Mouse (Mus musculus): ENCODE measurements at regions not wholly inside any gene's neighbourhood (a gene's known extent, or its start where the extent isn't known, plus 50 kb on each side); places are given as distances from the start of the nearest gene placed in this dataset.
"Not testable (repeated sequence)": the region's sequence is repeated elsewhere in the genome, so short reads cannot be mapped to it uniquely, and the experiment has no call there.

GRCm38 (mm10) chr12:106308956-106309610 lies 299.1 kb downstream of the Vrk1 start:
- DNase-seq (ENCODE audit: low spot score in 2 of 2) = peak in 1 of 2 experiments; percentile 31

- DNase-seq (ENCODE audit: low spot score in 2 of 2) = peak; percentile 14 to 46
Observed at GRCm38 (mm10) chr12:106310171-106310570, 300.1 kb downstream of the Vrk1 start.

- peak; percentile 83 to 88 for DNase-seq (ENCODE audit: low spot score in 2 of 2)
Observed at GRCm38 (mm10) chr12:106310585-106311319, 300.7 kb downstream of the Vrk1 start.

DNA sequence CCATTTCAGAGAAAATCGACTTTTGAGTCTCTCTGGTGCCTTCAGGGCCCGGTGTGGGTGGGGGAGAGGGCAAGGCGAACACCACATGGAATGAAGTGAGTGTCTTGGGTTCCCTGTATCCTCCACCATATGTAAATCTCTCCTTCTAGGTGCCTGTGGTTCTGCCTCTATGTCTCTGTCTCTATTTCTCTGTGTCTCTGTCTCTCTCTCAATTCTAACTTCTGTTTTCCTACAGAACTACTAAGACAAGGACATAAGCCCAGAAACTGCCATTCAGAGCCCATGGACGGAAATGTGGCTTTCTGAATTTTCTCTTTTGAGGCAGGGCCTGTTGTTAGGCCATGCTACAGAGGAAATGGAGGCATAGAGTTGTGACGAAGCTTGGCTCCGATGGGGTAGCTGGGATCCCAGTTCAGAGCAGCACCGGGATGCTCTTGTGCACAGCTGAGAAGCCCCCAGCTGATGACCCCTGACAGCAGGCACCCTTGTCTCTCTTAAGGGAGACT lies 301.3 kb downstream of the Vrk1 start:
- peak in 1 of 2 experiments; percentile 28 for DNase-seq (ENCODE audit: low spot score in 2 of 2)

DNA sequence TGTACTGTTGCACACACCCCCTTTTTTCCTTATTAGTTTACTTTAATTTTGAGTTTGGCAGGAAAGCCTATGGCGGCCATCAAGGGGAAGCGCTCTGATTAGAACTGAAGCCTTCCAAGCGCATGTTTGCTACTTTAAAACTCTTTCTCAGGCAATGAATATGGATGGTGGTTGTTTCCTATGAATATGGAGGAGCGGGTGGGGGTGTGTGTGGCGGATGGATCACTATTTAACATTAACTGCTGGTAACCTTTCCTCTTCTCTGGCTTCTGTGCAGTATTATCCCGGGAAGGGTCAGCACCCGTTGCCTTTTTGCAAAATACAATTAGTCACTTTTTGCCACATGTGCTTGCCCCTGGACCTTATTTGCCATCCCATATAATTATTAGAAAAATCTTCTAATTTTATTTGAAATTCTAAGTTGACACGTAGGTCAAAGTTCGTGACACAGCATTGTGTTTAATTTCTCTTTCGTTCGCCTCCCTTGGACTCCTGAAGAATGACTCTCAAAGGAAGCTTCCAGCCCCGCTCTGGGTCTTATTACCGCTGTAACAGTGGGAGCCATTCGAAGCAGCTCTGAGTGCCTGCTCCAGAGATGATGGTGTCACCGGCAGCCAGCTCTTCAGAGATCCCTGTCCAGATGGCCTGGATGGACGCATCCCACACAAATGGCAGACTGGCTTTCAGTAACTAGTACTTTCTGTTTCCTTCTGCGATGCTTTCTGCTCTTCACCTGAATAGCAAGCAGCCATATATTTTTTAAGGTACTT lies 302.0 kb downstream of the Vrk1 start:
- no peak for DNase-seq (ENCODE audit: low spot score in 2 of 2)

GRCm38 (mm10) chr12:106317738-106318137 lies 307.7 kb downstream of the Vrk1 start:
- no peak for DNase-seq (ENCODE audit: low spot score in 2 of 2)

- DNase-seq (ENCODE audit: low spot score in 2 of 2) = no peak
Observed at GRCm38 (mm10) chr12:106321511-106321910, 311.5 kb downstream of the Vrk1 start.

DNA sequence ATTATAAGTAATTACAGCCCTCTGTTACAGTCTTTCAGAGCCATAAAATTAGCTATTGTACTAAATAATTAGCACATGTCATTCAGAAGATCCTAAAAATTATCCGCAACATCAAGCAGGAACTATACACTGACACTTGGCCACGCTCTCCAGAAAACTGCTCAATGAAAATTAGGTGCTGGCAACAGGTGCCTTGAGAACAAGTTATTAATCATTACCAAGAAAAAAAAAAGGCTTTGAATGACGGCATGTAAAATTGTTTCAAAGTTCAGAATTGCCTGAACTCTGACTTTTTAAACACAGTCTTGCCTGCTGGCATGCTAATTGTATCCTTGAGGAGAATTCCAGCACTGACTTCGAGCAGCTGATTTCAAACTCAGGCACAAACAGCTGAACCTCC lies 316.6 kb downstream of the Vrk1 start:
- DNase-seq (ENCODE audit: low spot score in 2 of 2) = no peak

DNA sequence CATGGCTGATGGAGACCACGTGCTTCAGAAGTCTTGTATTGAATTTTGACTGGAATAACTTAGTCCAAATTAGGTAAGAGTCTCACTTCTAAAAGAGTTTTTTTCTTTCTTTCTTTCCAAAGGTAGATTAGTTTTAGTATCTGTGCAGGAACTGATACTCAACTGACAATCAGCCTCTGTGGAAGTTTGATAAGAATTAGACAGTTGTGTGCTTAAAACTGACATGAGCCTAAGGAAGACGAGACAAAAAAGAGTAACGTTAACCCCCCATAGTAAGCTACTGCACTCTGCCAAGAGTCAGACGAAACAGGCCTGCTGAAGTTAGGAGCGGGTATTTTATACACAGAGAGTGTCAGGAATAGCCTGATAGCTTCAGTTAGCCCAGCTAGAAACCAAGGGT lies 317.3 kb downstream of the Vrk1 start:
- no peak for DNase-seq (ENCODE audit: low spot score in 2 of 2)

DNA sequence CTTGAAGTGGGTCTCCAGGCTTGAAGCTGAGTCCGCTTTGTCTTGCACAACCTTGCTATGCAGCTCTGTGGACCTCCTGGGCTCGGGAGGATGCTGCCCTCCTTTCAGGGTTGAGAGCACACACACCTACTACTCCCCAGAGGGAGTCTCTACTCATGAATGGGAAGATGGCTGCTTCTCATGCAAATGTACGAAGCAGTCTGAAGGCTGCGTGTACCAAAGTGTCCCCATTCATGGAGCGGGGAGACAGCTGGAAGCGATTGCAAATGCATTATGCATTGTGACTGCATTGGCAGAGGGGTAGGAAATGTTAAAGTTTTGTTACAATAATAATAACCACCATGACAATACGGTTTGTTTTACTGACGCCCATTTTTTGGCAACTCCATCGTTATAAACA lies 347.8 kb downstream of the Vrk1 start:
- no peak for DNase-seq (ENCODE audit: low spot score in 2 of 2)

- DNase-seq (ENCODE audit: low spot score in 2 of 2) = not testable (repeated sequence)
Observed at GRCm38 (mm10) chr12:106361646-106362045, 351.6 kb downstream of the Vrk1 start.

DNA sequence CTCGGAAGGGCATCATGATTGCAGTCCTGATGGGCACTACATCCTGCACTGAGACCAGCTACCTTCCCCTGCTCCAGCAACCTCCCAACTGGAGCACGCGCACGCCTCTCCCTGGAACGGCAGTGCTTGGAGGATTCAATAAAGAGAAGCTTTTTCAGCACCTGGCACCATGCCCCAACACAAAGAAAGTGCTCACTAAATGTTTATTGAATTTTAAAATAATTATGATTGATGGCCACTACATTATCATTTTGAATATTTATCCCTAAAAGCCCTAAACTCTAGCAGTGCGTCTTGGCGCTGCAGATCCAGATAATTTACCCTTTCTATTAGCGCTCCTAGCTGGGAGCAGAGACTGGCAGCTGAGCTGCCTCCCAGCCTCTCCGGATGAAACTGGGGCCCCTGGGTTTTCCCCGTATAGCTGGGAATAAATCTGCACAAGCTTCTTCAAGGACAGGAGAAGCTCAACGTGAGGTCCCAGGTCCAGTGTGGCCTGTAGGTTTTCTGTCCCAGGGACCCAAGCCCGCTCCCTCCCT lies 364.9 kb downstream of the Vrk1 start:
- DNase-seq (ENCODE audit: low spot score in 2 of 2) = no peak

- no peak for DNase-seq (ENCODE audit: low spot score in 2 of 2)
Observed at GRCm38 (mm10) chr12:106375886-106376285, 365.9 kb downstream of the Vrk1 start.

GRCm38 (mm10) chr12:106376783-106377182 lies 366.8 kb downstream of the Vrk1 start:
- no peak for DNase-seq (ENCODE audit: low spot score in 2 of 2)

GRCm38 (mm10) chr12:106377281-106377680 lies 367.3 kb downstream of the Vrk1 start:
- DNase-seq (ENCODE audit: low spot score in 2 of 2) = no peak

DNA sequence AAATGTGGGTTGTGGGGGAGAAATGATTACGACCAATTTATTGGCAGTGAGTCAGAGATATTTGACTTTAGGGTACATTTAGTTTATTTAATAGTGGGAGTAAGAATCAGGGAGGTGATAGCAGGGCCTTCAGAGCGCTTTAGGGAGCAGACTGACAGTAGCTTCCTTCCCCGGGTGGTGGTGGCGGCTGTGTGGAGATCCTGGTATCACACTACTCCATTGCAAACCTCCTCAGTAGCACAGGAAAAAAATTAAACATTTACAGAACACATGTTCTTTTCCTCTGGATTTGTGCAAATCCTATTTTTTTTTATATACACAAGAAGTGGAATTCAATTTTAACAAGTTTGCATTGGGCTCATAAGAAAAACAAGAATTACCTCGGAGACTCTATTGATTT lies 367.7 kb downstream of the Vrk1 start:
- DNase-seq (ENCODE audit: low spot score in 2 of 2) = no peak

DNA sequence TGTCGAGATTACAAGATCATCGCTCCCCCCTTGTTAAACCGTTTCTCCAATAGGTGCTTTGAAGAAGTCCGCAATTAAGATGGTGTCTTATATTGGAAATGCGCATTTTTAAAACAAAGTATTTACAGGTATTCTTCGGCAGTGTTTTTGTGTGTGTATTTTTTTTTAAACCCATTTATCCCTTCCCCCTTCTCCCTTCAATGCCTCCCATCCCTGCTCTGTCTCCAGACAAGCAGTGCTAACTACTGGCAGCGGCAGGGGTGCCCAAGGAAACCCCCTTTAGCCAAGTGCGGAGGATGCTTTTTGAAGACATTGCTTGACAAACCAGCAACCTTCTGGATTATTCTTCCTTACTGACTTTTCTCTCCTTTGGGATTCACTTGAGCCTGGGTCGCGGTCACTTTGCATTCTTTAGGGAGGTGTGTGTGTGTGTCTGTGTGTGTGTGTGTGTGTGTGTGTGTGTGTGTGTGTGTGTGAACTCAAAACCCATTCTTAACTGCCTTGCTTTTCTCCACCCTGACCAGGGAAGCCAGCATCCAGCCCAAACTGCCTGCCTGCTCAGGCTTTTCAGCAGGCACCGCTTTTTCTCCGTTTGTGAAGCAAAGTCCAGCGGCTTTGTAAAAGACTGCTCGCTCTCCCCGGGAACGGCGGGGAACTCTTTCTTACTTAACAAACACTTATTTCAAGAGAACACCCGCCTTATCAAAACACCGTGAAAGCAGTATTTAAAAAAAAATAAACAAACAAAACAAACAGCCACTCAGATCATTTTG lies 368.5 kb downstream of the Vrk1 start:
- no peak for DNase-seq (ENCODE audit: low spot score in 2 of 2)

DNA sequence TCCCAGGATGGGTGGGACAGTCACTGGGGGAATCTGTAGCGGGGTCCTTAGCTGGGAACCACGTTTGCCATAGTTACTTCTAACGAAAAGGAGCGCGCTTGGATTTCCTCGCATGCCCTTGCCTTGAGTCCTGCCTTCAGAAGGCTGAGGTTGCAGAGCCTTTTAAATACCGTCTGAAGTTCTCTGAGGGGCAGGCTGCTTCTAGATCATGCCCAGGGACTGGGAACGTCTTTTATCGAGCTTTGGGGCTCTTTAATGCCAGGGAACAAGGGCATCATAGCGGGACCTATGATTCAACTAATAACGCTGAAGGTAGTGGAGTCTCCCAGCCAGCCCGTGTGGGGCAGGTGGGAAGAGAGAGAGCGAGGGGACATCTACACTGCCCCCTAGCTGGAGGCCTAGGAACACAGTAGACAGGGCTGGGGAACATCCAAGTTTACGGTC lies 369.1 kb downstream of the Vrk1 start:
- peak; percentile 20 to 63 for DNase-seq (ENCODE audit: low spot score in 2 of 2)

DNA sequence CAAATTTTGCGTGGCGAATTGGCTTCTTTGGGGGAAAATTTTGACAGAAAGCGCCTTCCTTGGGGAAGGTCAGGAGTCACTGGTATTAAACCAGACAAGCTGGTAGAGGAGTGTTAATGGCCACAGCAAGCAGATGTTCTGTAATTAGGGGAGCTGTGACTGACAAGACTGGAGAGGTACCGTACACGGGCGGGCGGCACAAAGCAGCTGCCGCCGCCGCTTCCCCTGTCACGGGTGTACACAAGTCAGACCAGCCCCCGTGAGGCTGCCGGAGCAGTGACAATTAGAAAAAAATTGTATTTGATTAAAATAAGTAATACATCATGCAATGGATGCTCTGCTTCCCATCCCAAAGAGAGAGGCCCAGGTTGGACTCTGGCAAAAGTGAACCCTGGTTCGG lies 369.8 kb downstream of the Vrk1 start:
- DNase-seq (ENCODE audit: low spot score in 2 of 2) = no peak

DNA sequence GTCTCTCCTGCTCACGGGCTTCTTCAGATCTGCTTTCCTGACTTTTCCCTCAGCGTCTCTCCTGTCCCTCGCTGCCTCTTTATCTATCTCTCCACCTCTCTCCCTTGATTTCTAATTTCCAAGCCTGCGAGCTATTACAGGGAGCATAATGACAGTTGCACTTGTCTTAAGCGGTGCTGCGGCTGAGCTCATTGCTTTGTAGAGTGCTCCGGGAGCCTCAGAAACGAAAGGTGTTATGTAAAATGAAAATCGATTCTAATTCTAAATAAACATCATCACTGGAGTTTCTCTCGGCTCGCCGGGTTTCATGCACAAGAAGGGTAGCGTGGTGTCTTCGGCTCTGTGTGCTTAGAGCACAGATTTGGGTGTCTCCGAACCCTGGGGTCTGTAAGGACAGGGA lies 371.8 kb downstream of the Vrk1 start:
- no peak for DNase-seq (ENCODE audit: low spot score in 2 of 2)

GRCm38 (mm10) chr12:106389214-106389613 lies 379.2 kb downstream of the Vrk1 start:
- DNase-seq (ENCODE audit: low spot score in 2 of 2) = no peak
